ENCODE assay signal across 11 mouse cellular contexts in the genomic region with DNA sequence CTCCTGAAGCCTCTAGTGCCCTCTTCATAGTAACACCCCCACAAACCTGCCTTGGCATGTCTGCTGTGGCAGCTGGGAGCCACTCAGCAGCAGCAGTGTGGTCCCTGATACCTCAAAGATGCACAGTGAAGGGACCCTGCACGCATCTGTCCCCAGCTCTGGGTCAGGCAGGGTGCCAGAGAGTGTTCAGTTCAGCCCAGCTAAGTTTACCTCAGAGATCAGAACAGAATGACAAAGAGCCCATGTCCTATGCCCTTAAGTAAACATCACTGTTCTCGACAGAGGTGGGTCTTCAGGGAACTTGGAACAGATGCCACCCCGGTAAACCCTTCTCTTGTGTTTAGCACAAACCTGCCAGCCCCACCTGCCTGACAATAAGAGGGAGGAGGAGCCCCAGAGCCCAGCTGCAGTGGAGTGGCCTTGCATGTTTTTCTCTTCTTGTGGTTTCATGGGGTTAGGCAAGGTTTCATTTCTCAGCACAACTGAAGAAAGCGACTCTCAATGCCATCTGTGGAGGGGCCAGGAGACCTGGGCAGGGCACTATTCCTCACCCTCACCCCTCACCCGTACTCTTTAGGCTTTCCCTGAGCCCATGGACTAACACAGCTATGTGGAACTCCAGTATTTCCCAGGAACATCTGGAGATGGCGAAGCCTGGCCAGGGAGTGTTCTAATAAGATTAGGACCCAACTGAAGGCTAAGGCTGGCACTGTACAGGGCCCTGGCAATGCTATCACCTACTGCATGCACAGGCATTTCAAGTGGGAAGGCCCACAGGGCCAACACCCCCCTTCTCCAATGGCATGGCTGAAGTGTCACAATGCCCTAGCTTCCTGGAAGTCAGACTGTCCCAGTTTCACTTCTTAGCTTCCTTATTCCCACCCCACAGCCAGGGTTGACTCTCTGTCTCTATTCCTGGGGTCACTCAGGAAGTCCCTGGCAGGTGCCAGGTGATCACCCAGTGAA.
DNase-seq lines count a peak whose midpoint lies in the region; ATAC-seq lines count a peak whose summit lies in the region.
"Had no signal": no experiment of that assay in that cellular context is flagged by ENCODE, and none has a peak within 500 bp of the region (broad histone marks: within the 10 kb centered on the region; RNA-seq: fewer than 3 reads in every experiment).

No protein-coding gene starts in this region.

- H3K9ac ChIP-seq in heart, embryonic 11.5 days (ENCODE audit: low read depth, low read length) = no peak overlapping the region
- H3K9ac ChIP-seq in heart, embryonic 15.5 days = no peak overlapping the region
- H3K9ac ChIP-seq: embryonic facial prominence, embryonic 12.5 days; neural tube, embryonic 12.5 days had no signal

- no peaks in the 10 kb centered on the region for H3K36me3 ChIP-seq in heart, embryonic 11.5 days (ENCODE audit: control insufficient read depth, insufficient read depth, low read length)
- H3K36me3 ChIP-seq in heart, embryonic 15.5 days = no peaks in the 10 kb centered on the region
- H3K36me3 ChIP-seq: embryonic facial prominence, embryonic 12.5 days; neural tube, embryonic 12.5 days had no signal

- no peaks in the 10 kb centered on the region for H3K9me3 ChIP-seq in heart, embryonic 11.5 days (replicated peaks; ENCODE audit: control insufficient read depth, low read length)
- no peaks in the 10 kb centered on the region for H3K9me3 ChIP-seq in heart, embryonic 15.5 days (replicated peaks)
- H3K9me3 ChIP-seq: embryonic facial prominence, embryonic 12.5 days; neural tube, embryonic 12.5 days had no signal

- ATAC-seq in heart, embryonic 11.5 days (replicated peaks; ENCODE audit: insufficient number of reproducible peaks, low FRiP score, low TSS enrichment) = no peak
- ATAC-seq in heart, embryonic 15.5 days (replicated peaks; ENCODE audit: insufficient number of reproducible peaks, insufficient read depth, low FRiP score, low read depth) = 0 out of 2 replicates have a peak, but pooled peaks have one; percentile 18
- ATAC-seq in cerebellum, adult (ENCODE audit: insufficient number of reproducible peaks, low FRiP score, low TSS enrichment) = no peak
- ATAC-seq: intestine, postnatal 0 days had no signal

- no peak overlapping the region for H3K27ac ChIP-seq in heart, embryonic 11.5 days (ENCODE audit: low read depth, low read length)
- H3K27ac ChIP-seq in heart, embryonic 15.5 days = no peak overlapping the region
- H3K27ac ChIP-seq: embryonic facial prominence, embryonic 12.5 days; neural tube, embryonic 12.5 days had no signal

- 61% methylated on average over 6 of the region's 6 CpGs for WGBS in heart, embryonic 11.5 days (ENCODE audit: insufficient replicate concordance)
- 53% methylated on average over 6 of the region's 6 CpGs for WGBS in heart, embryonic 15.5 days

- H3K4me2 ChIP-seq in heart, embryonic 11.5 days = no peak overlapping the region
- no peak overlapping the region for H3K4me2 ChIP-seq in heart, embryonic 15.5 days
- H3K4me2 ChIP-seq: embryonic facial prominence, embryonic 12.5 days; neural tube, embryonic 12.5 days had no signal

- no peaks in the 10 kb centered on the region for H3K27me3 ChIP-seq in heart, embryonic 11.5 days (ENCODE audit: control insufficient read depth, insufficient read depth, low read length)
- H3K27me3 ChIP-seq in heart, embryonic 15.5 days = no peaks in the 10 kb centered on the region
- H3K27me3 ChIP-seq: embryonic facial prominence, embryonic 12.5 days; neural tube, embryonic 12.5 days had no signal

- no peak overlapping the region for H3K4me3 ChIP-seq in heart, embryonic 11.5 days (ENCODE audit: low read depth, low read length)
- no peak overlapping the region for H3K4me3 ChIP-seq in heart, embryonic 15.5 days
- H3K4me3 ChIP-seq: embryonic facial prominence, embryonic 12.5 days; neural tube, embryonic 12.5 days had no signal

- peaks cover 7% of the 10 kb centered on the region; the same call in 1 of the 2 replicates for H3K4me1 ChIP-seq in heart, embryonic 11.5 days (ENCODE audit: control insufficient read depth, insufficient read depth, low read length)
- peaks cover 3% of the 10 kb centered on the region; the same call in 1 of the 2 replicates for H3K4me1 ChIP-seq in heart, embryonic 15.5 days (replicated peaks)
- H3K4me1 ChIP-seq: embryonic facial prominence, embryonic 12.5 days; neural tube, embryonic 12.5 days had no signal

- DNase-seq in heart, adult 8-10 months (ENCODE audit: low spot score) = peak; percentile 31
- DNase-seq in lung, postnatal 36 days = peak; percentile 79
- peak; percentile 94 for DNase-seq in thymus, postnatal 0 days (ENCODE audit: low spot score)
- no peak for DNase-seq in gastrocnemius, postnatal 4 days (ENCODE audit: low spot score in 2 of 2)
- DNase-seq in layer of hippocampus, adult 9-10 months (ENCODE audit: low spot score) = no peak

Comparison
In these comparisons a context has a peak if more than half of its experiments do, and no peak if none do; other contexts are left out.
1. DNase-seq: peak in heart, adult 8-10 months (single experiment), lung, postnatal 36 days (single experiment) and thymus, postnatal 0 days (single experiment); none in gastrocnemius, postnatal 4 days (0 of 2) and layer of hippocampus, adult 9-10 months (single experiment).